Comparison of ENCODE assay signal across 9 mouse cellular contexts in genomic region chr17:83973461-83974350, GRCm38 (mm10).
DNase-seq lines count a peak whose midpoint lies in the region; ATAC-seq and TF ChIP-seq lines count a peak whose summit lies in the region.
"Had no signal": no experiment of that assay in that cellular context is flagged by ENCODE, and none has a peak within 500 bp of the region (broad histone marks: within the 10 kb centered on the region; RNA-seq: fewer than 3 reads in every experiment).

No protein-coding gene starts in this region.

- no peak for DNase-seq in forebrain, embryonic 10.5 days (ENCODE audit: extremely low spot score, low spot score)
- no peak for DNase-seq in forebrain, embryonic 14.5 days (ENCODE audit: low spot score)
- no peak for DNase-seq in heart, postnatal 0 days (ENCODE audit: low spot score)
- DNase-seq in liver, embryonic 13.5 days = no peak
- peak in 1 of 2 experiments; percentile 70 for DNase-seq in spleen, adult 2 months (ENCODE audit: low read depth in 1 of 2, low spot score in 2 of 2)
- no peak for DNase-seq in ovary, adult 18-20 months (ENCODE audit: low spot score)

- H3K9ac ChIP-seq in forebrain, embryonic 14.5 days (ENCODE audit: low read length) = no peak overlapping the region
- no peak overlapping the region for H3K9ac ChIP-seq in heart, postnatal 0 days (replicated peaks; ENCODE audit: low read depth, low read length)
- H3K9ac ChIP-seq in liver, embryonic 13.5 days = no peak overlapping the region; the same call in 1 of the 2 replicates

- no peaks in the 10 kb centered on the region for H3K79me2 ChIP-seq in C2C12 (ENCODE audit: control insufficient read depth, insufficient read depth)

- peak overlapping the region; percentile 80 for H3K27ac ChIP-seq in forebrain, embryonic 10.5 days
- H3K27ac ChIP-seq in forebrain, embryonic 14.5 days (ENCODE audit: low read depth, low read length) = no peak overlapping the region
- no peak overlapping the region for H3K27ac ChIP-seq in bone marrow, adult 2 months (ENCODE audit: control insufficient read depth, insufficient read depth, low read depth, low read length, poor library complexity)
- H3K27ac ChIP-seq in heart, postnatal 0 days (ENCODE audit: low read depth) = peak overlapping the region; percentile 40; the same call in 1 of the 2 replicates
- H3K27ac ChIP-seq in liver, embryonic 13.5 days = no peak overlapping the region
- no peak overlapping the region for H3K27ac ChIP-seq in spleen, adult 2 months (ENCODE audit: insufficient read depth, low read length)
- H3K27ac ChIP-seq: macrophage had no signal

- peaks cover 35% of the 10 kb centered on the region for H3K4me1 ChIP-seq in forebrain, embryonic 10.5 days
- H3K4me1 ChIP-seq in forebrain, embryonic 14.5 days (ENCODE audit: control insufficient read depth, insufficient read depth, low read length) = 0 out of 2 replicates have a peak, but pooled peaks cover 3% of the 10 kb centered on the region
- H3K4me1 ChIP-seq in bone marrow, adult 2 months (ENCODE audit: control insufficient read depth, insufficient read depth, low read length) = peaks cover 4% of the 10 kb centered on the region; the same call in 1 of the 2 replicates
- H3K4me1 ChIP-seq in heart, postnatal 0 days (ENCODE audit: control insufficient read depth, insufficient read depth) = 0 out of 2 replicates have a peak, but pooled peaks cover 5% of the 10 kb centered on the region
- H3K4me1 ChIP-seq in liver, embryonic 13.5 days (replicated peaks) = peaks cover 58% of the 10 kb centered on the region
- peaks cover 10% of the 10 kb centered on the region; the same call in 1 of the 2 replicates for H3K4me1 ChIP-seq in spleen, adult 2 months (ENCODE audit: control insufficient read depth, insufficient read depth, insufficient read length)

- TF ChIP-seq EP300 in heart, postnatal 0 days (IDR thresholded peaks at IDR 0.05; ENCODE audit: low read depth) = no peak

- no peaks in the 10 kb centered on the region for H3K9me3 ChIP-seq in forebrain, embryonic 10.5 days
- no peaks in the 10 kb centered on the region for H3K9me3 ChIP-seq in forebrain, embryonic 14.5 days (replicated peaks; ENCODE audit: control insufficient read depth, low read length)
- H3K9me3 ChIP-seq in heart, postnatal 0 days (replicated peaks; ENCODE audit: control insufficient read depth, low read length) = no peaks in the 10 kb centered on the region
- no peaks in the 10 kb centered on the region for H3K9me3 ChIP-seq in liver, embryonic 13.5 days (replicated peaks)

- no peaks in the 10 kb centered on the region for H3K36me3 ChIP-seq in forebrain, embryonic 10.5 days (replicated peaks)
- no peaks in the 10 kb centered on the region for H3K36me3 ChIP-seq in forebrain, embryonic 14.5 days (ENCODE audit: control insufficient read depth, insufficient read depth, low read length)
- H3K36me3 ChIP-seq in C2C12 (ENCODE audit: control insufficient read depth, insufficient read depth) = no peaks in the 10 kb centered on the region
- H3K36me3 ChIP-seq in heart, postnatal 0 days (replicated peaks; ENCODE audit: control insufficient read depth, insufficient read depth, low read length) = no peaks in the 10 kb centered on the region
- H3K36me3 ChIP-seq in liver, embryonic 13.5 days = no peaks in the 10 kb centered on the region
- H3K36me3 ChIP-seq in spleen, adult 2 months (ENCODE audit: control insufficient read depth, insufficient read depth, low read length) = no peaks in the 10 kb centered on the region

- H3ac ChIP-seq in C2C12 (ENCODE audit: control insufficient read depth, insufficient read length, low read depth) = no peak overlapping the region

- H3K4me3 ChIP-seq in forebrain, embryonic 10.5 days = no peak overlapping the region
- no peak overlapping the region for H3K4me3 ChIP-seq in forebrain, embryonic 14.5 days (ENCODE audit: low read depth, low read length)
- H3K4me3 ChIP-seq in C2C12 (ENCODE audit: insufficient read depth, poor library complexity, severe bottlenecking) = no peak overlapping the region
- no peak overlapping the region for H3K4me3 ChIP-seq in bone marrow, adult 2 months (replicated peaks; ENCODE audit: control insufficient read depth, low read depth, low read length)
- no peak overlapping the region for H3K4me3 ChIP-seq in heart, postnatal 0 days (ENCODE audit: low read depth, low read length)
- no peak overlapping the region; the same call in 1 of the 2 replicates for H3K4me3 ChIP-seq in liver, embryonic 13.5 days (replicated peaks)
- H3K4me3 ChIP-seq in spleen, adult 2 months (ENCODE audit: extremely low read depth, insufficient read depth, insufficient read length) = peak overlapping the region; percentile 20; the same call in 1 of the 2 replicates

- no peaks in the 10 kb centered on the region for H3K79me3 ChIP-seq in C2C12 (ENCODE audit: low read depth)

- no peak overlapping the region for H3K4me2 ChIP-seq in forebrain, embryonic 14.5 days (ENCODE audit: low read length)
- peak overlapping the region; percentile 19; the same call in 1 of the 2 replicates for H3K4me2 ChIP-seq in heart, postnatal 0 days (ENCODE audit: low read depth, low read length)
- peak overlapping the region; percentile 48 for H3K4me2 ChIP-seq in liver, embryonic 13.5 days

- ATAC-seq in forebrain, embryonic 14.5 days = no peak
- peak; percentile 31; the same call in 1 of the 2 replicates for ATAC-seq in heart, postnatal 0 days (ENCODE audit: insufficient read depth, low read depth)
- no peak for ATAC-seq in liver, embryonic 13.5 days (ENCODE audit: low read depth)

- 43% methylated on average over 18 of the region's 18 CpGs for WGBS in forebrain, embryonic 10.5 days
- WGBS in forebrain, embryonic 14.5 days = 45% methylated on average over 18 of the region's 18 CpGs
- 6% methylated on average over 18 of the region's 18 CpGs for WGBS in bone marrow, adult 2 months
- WGBS in heart, postnatal 0 days = 33% methylated on average over 18 of the region's 18 CpGs
- WGBS in liver, embryonic 13.5 days (ENCODE audit: insufficient replicate concordance) = 10% methylated on average over 18 of the region's 18 CpGs
- 11% methylated on average over 18 of the region's 18 CpGs for WGBS in spleen, adult 2 months

- TF ChIP-seq POLR2A in bone marrow, adult 2 months (IDR thresholded peaks at IDR 0.05; ENCODE audit: borderline replicate concordance, control insufficient read depth, low read depth, low read length) = no peak
- no peak for TF ChIP-seq POLR2A in spleen, adult 2 months (IDR thresholded peaks at IDR 0.05; ENCODE audit: low read depth, low read length)

- no peak for TF ChIP-seq CTCF in C2C12 (IDR thresholded peaks at IDR 0.05; ENCODE audit: control insufficient read depth, insufficient read depth, insufficient read length)
- peak; percentile 48 for TF ChIP-seq CTCF in bone marrow, adult 2 months (IDR thresholded peaks at IDR 0.05; ENCODE audit: control insufficient read depth, insufficient read depth, low read length)
- peak; percentile 65 for TF ChIP-seq CTCF in heart, postnatal 0 days (IDR thresholded peaks at IDR 0.05; ENCODE audit: low read depth)
- TF ChIP-seq CTCF in spleen, adult 2 months (IDR thresholded peaks at IDR 0.05; ENCODE audit: extremely low read depth, insufficient read depth, insufficient read length, insufficient replicate concordance) = peak; percentile 56; the same call in 1 of the 2 replicates

- no peaks in the 10 kb centered on the region for H3K27me3 ChIP-seq in forebrain, embryonic 10.5 days (ENCODE audit: poor library complexity, severe bottlenecking)
- H3K27me3 ChIP-seq in forebrain, embryonic 14.5 days (replicated peaks; ENCODE audit: control insufficient read depth, insufficient read depth, low read length) = no peaks in the 10 kb centered on the region
- no peaks in the 10 kb centered on the region for H3K27me3 ChIP-seq in C2C12 (ENCODE audit: control insufficient read depth, insufficient read depth, insufficient read length)
- H3K27me3 ChIP-seq in heart, postnatal 0 days (ENCODE audit: control insufficient read depth, insufficient read depth, low read length) = no peaks in the 10 kb centered on the region
- H3K27me3 ChIP-seq in liver, embryonic 13.5 days = no peaks in the 10 kb centered on the region
- H3K27me3 ChIP-seq in spleen, adult 2 months (ENCODE audit: control insufficient read depth, insufficient read depth, low read length) = no peaks in the 10 kb centered on the region

TF ChIP-seq in C2C12, 6 proteins besides CTCF, POLR2A, EP300 and RAD21:
- TF ChIP-seq MYOG (IDR thresholded peaks at IDR 0.05; ENCODE audit: control insufficient read depth, extremely low read depth, insufficient read length) (no peak), MAX (IDR thresholded peaks at IDR 0.05) (peak; percentile 30)

Comparison
In these comparisons a context has a peak if more than half of its experiments do, and no peak if none do; other contexts are left out.
1. H3K27ac ChIP-seq: peak in forebrain, embryonic 10.5 days (single experiment) and heart, postnatal 0 days (single experiment); none in forebrain, embryonic 14.5 days (single experiment), bone marrow, adult 2 months (single experiment), liver, embryonic 13.5 days (single experiment) and spleen, adult 2 months (single experiment).